In genomic region chr8:70780093-70780492, GRCm38 (mm10) we compare ENCODE assay signal across 20 mouse cellular contexts. TPM values are rescaled to one million over a fixed set of nuclear protein-coding genes. Genes with fewer than 3 reads are reported as not detected.
A peak's percentile ranks its signal among the peaks of the same experiment; 100 is the strongest.
DNase-seq lines count a peak whose midpoint lies in the region; ATAC-seq and TF ChIP-seq lines count a peak whose summit lies in the region.
"Had no signal": no experiment of that assay in that cellular context is flagged by ENCODE, and none has a peak within 500 bp of the region (broad histone marks: within the 10 kb centered on the region; RNA-seq: fewer than 3 reads in every experiment).

No protein-coding gene starts in this region.

- no peak for ATAC-seq in intestine, embryonic 14.5 days (replicated peaks; ENCODE audit: low FRiP score, low TSS enrichment, low read depth)
- no peak for ATAC-seq in intestine, postnatal 0 days
- no peak for ATAC-seq in liver, embryonic 13.5 days (ENCODE audit: low read depth)
- no peak for ATAC-seq in G1E (ENCODE audit: extremely low read depth, insufficient number of reproducible peaks, low FRiP score, poor library complexity, severe bottlenecking)
- no peak for ATAC-seq in stomach, postnatal 0 days (ENCODE audit: low FRiP score, low TSS enrichment)
- ATAC-seq: forebrain, embryonic 13.5 days had no signal

- no peak for TF ChIP-seq CTCF in intestine, postnatal 0 days (IDR thresholded peaks at IDR 0.05; ENCODE audit: low read depth)
- TF ChIP-seq CTCF in G1E (IDR thresholded peaks at IDR 0.05; ENCODE audit: low read depth, low read length) = no peak
- TF ChIP-seq CTCF in stomach, postnatal 0 days (IDR thresholded peaks at IDR 0.05; ENCODE audit: low read depth) = no peak

- no peak overlapping the region for H3K27ac ChIP-seq in intestine, embryonic 14.5 days (ENCODE audit: low read depth)
- H3K27ac ChIP-seq in intestine, postnatal 0 days (ENCODE audit: low read depth, low read length) = no peak overlapping the region
- H3K27ac ChIP-seq in liver, embryonic 13.5 days = peak overlapping the region; percentile 18; the same call in 1 of the 2 replicates
- H3K27ac ChIP-seq in stomach, postnatal 0 days (replicated peaks) = no peak overlapping the region
- H3K27ac ChIP-seq: forebrain, embryonic 13.5 days; lung, embryonic 15.5 days; macrophage; midbrain, embryonic 12.5 days had no signal

- H3K9ac ChIP-seq in intestine, embryonic 14.5 days (ENCODE audit: low read length) = 0 out of 2 replicates have a peak overlapping the region, but pooled peaks have one; percentile 13
- H3K9ac ChIP-seq in intestine, postnatal 0 days (ENCODE audit: low read depth, low read length) = no peak overlapping the region
- no peak overlapping the region for H3K9ac ChIP-seq in liver, embryonic 13.5 days
- peak overlapping the region; percentile 2; the same call in 1 of the 2 replicates for H3K9ac ChIP-seq in stomach, postnatal 0 days (ENCODE audit: low read length)
- H3K9ac ChIP-seq: lung, embryonic 15.5 days had no signal

- no peak overlapping the region for H3K4me2 ChIP-seq in intestine, embryonic 14.5 days (ENCODE audit: low read length)
- no peak overlapping the region for H3K4me2 ChIP-seq in intestine, postnatal 0 days (replicated peaks; ENCODE audit: low read depth)
- no peak overlapping the region for H3K4me2 ChIP-seq in liver, embryonic 13.5 days
- no peak overlapping the region for H3K4me2 ChIP-seq in stomach, postnatal 0 days (replicated peaks; ENCODE audit: low read depth)
- H3K4me2 ChIP-seq: forebrain, embryonic 13.5 days; liver, embryonic 11.5 days; lung, embryonic 15.5 days; midbrain, embryonic 12.5 days had no signal

- H3K4me1 ChIP-seq in intestine, embryonic 14.5 days (replicated peaks; ENCODE audit: control insufficient read depth, insufficient read depth, low read length) = peaks cover 14% of the 10 kb centered on the region
- 0 out of 2 replicates have a peak, but pooled peaks cover 9% of the 10 kb centered on the region for H3K4me1 ChIP-seq in intestine, postnatal 0 days (replicated peaks; ENCODE audit: control insufficient read depth, insufficient read depth, low read length)
- peaks cover 39% of the 10 kb centered on the region for H3K4me1 ChIP-seq in liver, embryonic 13.5 days (replicated peaks)
- peaks cover 66% of the 10 kb centered on the region for H3K4me1 ChIP-seq in G1E (ENCODE audit: insufficient read depth, low read depth, low read length)
- H3K4me1 ChIP-seq in stomach, postnatal 0 days (replicated peaks; ENCODE audit: control insufficient read depth, insufficient read depth) = peaks cover 11% of the 10 kb centered on the region

- H3K36me3 ChIP-seq in intestine, embryonic 14.5 days (ENCODE audit: control insufficient read depth, insufficient read depth, low read length) = peaks cover 52% of the 10 kb centered on the region
- H3K36me3 ChIP-seq in intestine, postnatal 0 days (ENCODE audit: control insufficient read depth, insufficient read depth) = peaks cover 61% of the 10 kb centered on the region
- H3K36me3 ChIP-seq in liver, embryonic 13.5 days = peaks cover 71% of the 10 kb centered on the region
- peaks cover 79% of the 10 kb centered on the region for H3K36me3 ChIP-seq in G1E (replicated peaks)
- peaks cover 7% of the 10 kb centered on the region for H3K36me3 ChIP-seq in stomach, postnatal 0 days (ENCODE audit: control insufficient read depth, insufficient read depth, low read length)

- no peaks in the 10 kb centered on the region for H3K27me3 ChIP-seq in intestine, embryonic 14.5 days (replicated peaks; ENCODE audit: control insufficient read depth, insufficient read depth, low read length)
- no peaks in the 10 kb centered on the region for H3K27me3 ChIP-seq in intestine, postnatal 0 days (replicated peaks; ENCODE audit: control insufficient read depth, insufficient read depth, low read length)
- H3K27me3 ChIP-seq in liver, embryonic 13.5 days = no peaks in the 10 kb centered on the region
- H3K27me3 ChIP-seq in G1E (ENCODE audit: insufficient read depth, low read length) = no peaks in the 10 kb centered on the region
- H3K27me3 ChIP-seq in stomach, postnatal 0 days (ENCODE audit: control insufficient read depth, insufficient read depth, low read length) = no peaks in the 10 kb centered on the region
- H3K27me3 ChIP-seq: forebrain, embryonic 13.5 days; lung, embryonic 15.5 days; midbrain, embryonic 12.5 days had no signal

- WGBS in intestine, embryonic 14.5 days = 70% methylated on average over 11 of the region's 11 CpGs
- 62% methylated on average over 11 of the region's 11 CpGs for WGBS in intestine, postnatal 0 days
- WGBS in liver, embryonic 13.5 days (ENCODE audit: insufficient replicate concordance) = 56% methylated on average over 11 of the region's 11 CpGs
- WGBS in stomach, postnatal 0 days = 51% methylated on average over 11 of the region's 11 CpGs

- no peaks in the 10 kb centered on the region for H3K9me3 ChIP-seq in intestine, embryonic 14.5 days (ENCODE audit: control insufficient read depth, low read length)
- no peaks in the 10 kb centered on the region for H3K9me3 ChIP-seq in intestine, postnatal 0 days (ENCODE audit: control insufficient read depth)
- H3K9me3 ChIP-seq in liver, embryonic 13.5 days (replicated peaks) = no peaks in the 10 kb centered on the region
- no peaks in the 10 kb centered on the region for H3K9me3 ChIP-seq in G1E (replicated peaks)
- no peaks in the 10 kb centered on the region for H3K9me3 ChIP-seq in stomach, postnatal 0 days (ENCODE audit: control insufficient read depth, low read length)
- H3K9me3 ChIP-seq: forebrain, embryonic 13.5 days; limb, embryonic 10.5 days; lung, embryonic 15.5 days; midbrain, embryonic 12.5 days had no signal

- TF ChIP-seq EP300 in stomach, postnatal 0 days (optimal IDR thresholded peaks at IDR 0.05) = no peak

- no peak overlapping the region for H3K4me3 ChIP-seq in intestine, embryonic 14.5 days (ENCODE audit: low read depth, low read length)
- no peak overlapping the region for H3K4me3 ChIP-seq in intestine, postnatal 0 days (ENCODE audit: low read depth, low read length)
- no peak overlapping the region for H3K4me3 ChIP-seq in liver, embryonic 13.5 days (replicated peaks)
- peak overlapping the region; percentile 65; the same call in 1 of the 2 replicates for H3K4me3 ChIP-seq in G1E (ENCODE audit: low read depth, low read length)
- no peak overlapping the region for H3K4me3 ChIP-seq in stomach, postnatal 0 days (ENCODE audit: low read depth, low read length)
- H3K4me3 ChIP-seq: forebrain, embryonic 13.5 days; limb, embryonic 10.5 days; lung, embryonic 15.5 days; midbrain, embryonic 12.5 days had no signal

- no peak for DNase-seq in intestine, embryonic 14.5 days (ENCODE audit: low spot score)
- no peak for DNase-seq in liver, embryonic 13.5 days
- DNase-seq in liver = no peak
- no peak for DNase-seq in G1E (ENCODE audit: low spot score)
- no peak for DNase-seq in stomach, postnatal 0 days (ENCODE audit: low spot score)
- no peak for DNase-seq in gastrocnemius, postnatal 25 days
- DNase-seq: adrenal gland, postnatal 25 days; cerebellum, adult 11-12 months; embryo, embryonic 11 days; gastrocnemius, postnatal 36 days; layer of hippocampus, postnatal 36 days had no signal

RNA-seq across cellular contexts. Expression of gene Pik3r2, which starts 3.6 kb away (rescaled TPM):
- polyA plus RNA-seq in intestine, embryonic 14.5 days (2014; fragmentation: Nextera tagmentation; extraction: Ambion mirVana) = 40.7 and 47.3 TPM in 2 replicates
- polyA plus RNA-seq in intestine, postnatal 0 days (2015; fragmentation: Nextera tagmentation; extraction: Ambion mirVana) = 37.4 and 41.0 TPM in 2 replicates
- 18.0 and 18.2 TPM in 2 replicates for polyA plus RNA-seq in liver, embryonic 13.5 days (2015; fragmentation: Nextera tagmentation; extraction: Ambion mirVana)
- 7.1 and 16.3 TPM in 2 replicates for total RNA-seq in G1E (2014; fragmentation: Nextera tagmentation)
- 11.8 and 13.3 TPM in 2 replicates for total RNA-seq in G1E (2017)
- polyA plus RNA-seq in G1E (2012) = 55.0 and 68.8 TPM in 2 replicates
- 36.8 and 39.0 TPM in 2 replicates for polyA plus RNA-seq in stomach, postnatal 0 days (2015; fragmentation: Nextera tagmentation; extraction: Ambion mirVana)
- total RNA-seq in gastrocnemius, postnatal 25 days (2021) = 10 to 100 TPM; 13.1 to 18.7 TPM

RNA-seq across cellular contexts. Expression of gene Mpv17l2, which starts 19.3 kb away (rescaled TPM):
- polyA plus RNA-seq in intestine, embryonic 14.5 days (2014; fragmentation: Nextera tagmentation; extraction: Ambion mirVana) = 58.6 and 59.9 TPM in 2 replicates
- polyA plus RNA-seq in intestine, postnatal 0 days (2015; fragmentation: Nextera tagmentation; extraction: Ambion mirVana) = 76.3 and 80.6 TPM in 2 replicates
- 45.6 and 50.4 TPM in 2 replicates for polyA plus RNA-seq in liver, embryonic 13.5 days (2015; fragmentation: Nextera tagmentation; extraction: Ambion mirVana)
- total RNA-seq in G1E (2014; fragmentation: Nextera tagmentation) (63.1 and 67.1 TPM in 2 replicates), G1E (2017) (13.5 and 13.9 TPM in 2 replicates)
- 89.1 and 101 TPM in 2 replicates for polyA plus RNA-seq in G1E (2012)
- 77.3 and 80.1 TPM in 2 replicates for polyA plus RNA-seq in stomach, postnatal 0 days (2015; fragmentation: Nextera tagmentation; extraction: Ambion mirVana)
- total RNA-seq in gastrocnemius, postnatal 25 days (2021) = 10 to 100 TPM; 19.6 to 25.6 TPM

RNA-seq across cellular contexts. Expression of gene Mast3, which starts 24.8 kb away (rescaled TPM):
- 13.1 and 16.7 TPM in 2 replicates for polyA plus RNA-seq in intestine, embryonic 14.5 days (2014; fragmentation: Nextera tagmentation; extraction: Ambion mirVana)
- polyA plus RNA-seq in intestine, postnatal 0 days (2015; fragmentation: Nextera tagmentation; extraction: Ambion mirVana) = 4.4 and 7.2 TPM in 2 replicates
- polyA plus RNA-seq in liver, embryonic 13.5 days (2015; fragmentation: Nextera tagmentation; extraction: Ambion mirVana) = 4.9 and 6.2 TPM in 2 replicates
- total RNA-seq in G1E (2014; fragmentation: Nextera tagmentation) (79.8 and 104 TPM in 2 replicates), G1E (2017) (15.7 and 18.9 TPM in 2 replicates)
- 323 and 357 TPM in 2 replicates for polyA plus RNA-seq in G1E (2012)
- polyA plus RNA-seq in stomach, postnatal 0 days (2015; fragmentation: Nextera tagmentation; extraction: Ambion mirVana) = 5.6 and 5.7 TPM in 2 replicates
- 1 to 10 TPM; 2.4 to 3.4 TPM for total RNA-seq in gastrocnemius, postnatal 25 days (2021)

RNA-seq across cellular contexts. Expression of gene Rab3a, which starts 25.6 kb away (rescaled TPM):
- 27.7 and 28.6 TPM in 2 replicates for polyA plus RNA-seq in intestine, embryonic 14.5 days (2014; fragmentation: Nextera tagmentation; extraction: Ambion mirVana)
- polyA plus RNA-seq in intestine, postnatal 0 days (2015; fragmentation: Nextera tagmentation; extraction: Ambion mirVana) = 18.8 and 19.5 TPM in 2 replicates
- 2.7 and 3.9 TPM in 2 replicates for polyA plus RNA-seq in liver, embryonic 13.5 days (2015; fragmentation: Nextera tagmentation; extraction: Ambion mirVana)
- total RNA-seq in G1E (2014; fragmentation: Nextera tagmentation) (11.2 and 11.4 TPM in 2 replicates), G1E (2017) (4.6 and 7.0 TPM in 2 replicates)
- 10.8 and 15.4 TPM in 2 replicates for polyA plus RNA-seq in G1E (2012)
- polyA plus RNA-seq in stomach, postnatal 0 days (2015; fragmentation: Nextera tagmentation; extraction: Ambion mirVana) = 18.9 and 19.0 TPM in 2 replicates
- total RNA-seq in gastrocnemius, postnatal 25 days (2021) = 10 to 100 TPM; 40.0 to 40.4 TPM

RNA-seq across cellular contexts. Expression of gene Il12rb1, which starts 28.2 kb away (rescaled TPM):
- 0.24 and 0.35 TPM in 2 replicates for polyA plus RNA-seq in intestine, embryonic 14.5 days (2014; fragmentation: Nextera tagmentation; extraction: Ambion mirVana)
- 0.29 and 0.31 TPM in 2 replicates for polyA plus RNA-seq in intestine, postnatal 0 days (2015; fragmentation: Nextera tagmentation; extraction: Ambion mirVana)
- polyA plus RNA-seq in liver, embryonic 13.5 days (2015; fragmentation: Nextera tagmentation; extraction: Ambion mirVana) = 0.20 and 0.21 TPM in 2 replicates
- total RNA-seq in G1E (2014; fragmentation: Nextera tagmentation) (1.9 and 2.7 TPM in 2 replicates), G1E (2017) (2.3 and 3.1 TPM in 2 replicates)
- 4.6 and 5.6 TPM in 2 replicates for polyA plus RNA-seq in G1E (2012)
- 0.19 and 0.29 TPM in 2 replicates for polyA plus RNA-seq in stomach, postnatal 0 days (2015; fragmentation: Nextera tagmentation; extraction: Ambion mirVana)
- not detected for total RNA-seq in gastrocnemius, postnatal 25 days (2021)
- total RNA-seq: adrenal gland, postnatal 25 days had no signal
- polyA plus RNA-seq: heart, postnatal 0 days; limb, embryonic 10.5 days; neural tube, embryonic 14.5 days had no signal

Comparison
In these comparisons a context has a peak if more than half of its experiments do, and no peak if none do; other contexts are left out.
1. H3K9ac ChIP-seq: peak in intestine, embryonic 14.5 days (single experiment) and stomach, postnatal 0 days (single experiment); none in intestine, postnatal 0 days (single experiment) and liver, embryonic 13.5 days (single experiment).
2. RNA of gene Mast3, which starts 24.8 kb away (polyA plus RNA-seq): 323 to 357 TPM in G1E; 13.1 to 16.7 TPM in intestine, embryonic 14.5 days, 5.6 to 5.7 TPM in stomach, postnatal 0 days, 4.9 to 6.2 TPM in liver, embryonic 13.5 days and 4.4 to 7.2 TPM in intestine, postnatal 0 days; every median in the first group is over 10 times any median in the second.